Mouse (Mus musculus): ENCODE data around the gene Nodal.

DNA sequence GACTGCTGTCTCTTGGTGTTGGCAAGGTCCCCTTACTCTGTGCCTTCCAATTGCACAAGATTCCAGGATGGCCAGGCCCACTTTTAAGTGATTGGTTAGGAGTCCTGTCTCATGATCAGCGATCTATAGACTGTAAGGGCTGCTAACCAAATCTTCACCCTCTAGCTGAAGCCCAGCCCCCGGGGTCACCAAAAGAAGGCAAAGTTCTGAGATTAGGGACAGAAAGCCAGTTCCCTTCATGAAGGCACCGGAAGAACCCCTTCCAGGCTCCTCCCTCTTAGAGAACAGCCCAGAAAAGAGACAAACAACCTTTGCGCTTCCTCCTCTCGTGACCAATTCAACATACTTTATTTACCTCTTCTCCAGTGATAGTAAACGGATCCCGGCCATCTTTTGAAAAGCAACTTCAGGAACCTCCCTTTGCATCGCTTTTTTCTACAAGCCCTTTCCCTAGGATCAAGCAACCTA, 33.7 kb downstream of the Nodal start:
- no peak for TF ChIP-seq GATA1 (IDR thresholded peaks at IDR 0.05; ENCODE audit: low read length)
- no peak for TF ChIP-seq TAL1 (IDR thresholded peaks at IDR 0.05; ENCODE audit: low read length)
